Comparison of ENCODE assay signal across 8 mouse cellular contexts in genomic region chr19:32107771-32108306, GRCm38 (mm10). TPM values are rescaled to one million over a fixed set of nuclear protein-coding genes. Genes with fewer than 3 reads are reported as not detected.
A peak's percentile ranks its signal among the peaks of the same experiment; 100 is the strongest.
DNase-seq lines count a peak whose midpoint lies in the region; ATAC-seq and TF ChIP-seq lines count a peak whose summit lies in the region.

Asah2 (minus strand) TSS chr19:32108211.

- ATAC-seq in forebrain, embryonic 14.5 days: peak; percentile 98
- peak; percentile 94 for ATAC-seq in neural tube, embryonic 15.5 days (ENCODE audit: low FRiP score)

- intact Hi-C loops in heart, postnatal 25 days (cut with DNase I): loop anchor here (5.0 kb wide), 2 partner anchors 136 to 284 kb away; no protein-coding TSS in a partner anchor

- WGBS in forebrain, embryonic 14.5 days: 1% methylated on average over 23 of the region's 28 CpGs
- WGBS in neural tube, embryonic 15.5 days: 0% methylated on average over 27 of the region's 28 CpGs

- in situ Hi-C loops in ES-E14 (cut with MboI; ENCODE audit: low sequenced_read_pairs in 2 of 2, unreplicated experiment in 2 of 2): no loop called here

- H3K4me2 ChIP-seq in forebrain, embryonic 14.5 days (ENCODE audit: low read length): peak within 1 kb of the TSS; percentile 65
- H3K4me2 ChIP-seq in neural tube, embryonic 15.5 days: peak within 1 kb of the TSS; percentile 75

- no peaks in the 10 kb centered on the region for H3K9me3 ChIP-seq in ES-E14 (ENCODE audit: control insufficient read depth, insufficient read depth, low read depth, low read length)
- H3K9me3 ChIP-seq in forebrain, embryonic 14.5 days (replicated peaks; ENCODE audit: control insufficient read depth, low read length): no peaks in the 10 kb centered on the region
- no peaks in the 10 kb centered on the region for H3K9me3 ChIP-seq in neural tube, embryonic 15.5 days (replicated peaks)

- DNase-seq in ES-E14 (ENCODE audit: low read depth, low spot score): peak; percentile 50
- DNase-seq in cerebellum, adult 11 months: peak; percentile 32
- DNase-seq in forebrain, embryonic 14.5 days (ENCODE audit: low spot score): peak; percentile 79
- peak; percentile 67 for DNase-seq in heart, postnatal 25 days (ENCODE audit: low spot score)
- DNase-seq in layer of hippocampus, adult 18-20 months (ENCODE audit: low spot score in 2 of 2): peak; percentile 58 to 68
- peak; percentile 77 to 80 for DNase-seq in lung, adult 18-20 months
- DNase-seq in testis, postnatal 14 days (ENCODE audit: low spot score): peak; percentile 74

- peak within 1 kb of the TSS; percentile 77 for H3K9ac ChIP-seq in ES-E14 (ENCODE audit: insufficient read depth, low read depth, low read length, poor library complexity, severe bottlenecking)
- H3K9ac ChIP-seq in forebrain, embryonic 14.5 days (ENCODE audit: low read length): peak within 1 kb of the TSS; percentile 82
- peak within 1 kb of the TSS; percentile 70 for H3K9ac ChIP-seq in neural tube, embryonic 15.5 days (replicated peaks)

- H3K36me3 ChIP-seq in ES-E14 (ENCODE audit: control insufficient read depth, insufficient read depth, low read length, poor library complexity, severe bottlenecking): no peaks in the 10 kb centered on the region
- no peaks in the 10 kb centered on the region for H3K36me3 ChIP-seq in forebrain, embryonic 14.5 days (ENCODE audit: control insufficient read depth, insufficient read depth, low read length)
- H3K36me3 ChIP-seq in neural tube, embryonic 15.5 days: no peaks in the 10 kb centered on the region

- H3K4me1 ChIP-seq in ES-E14 (ENCODE audit: control insufficient read depth in 2 of 2, insufficient read depth in 2 of 2, low read length in 2 of 2, poor library complexity in 1 of 2): peaks cover 2 to 6% of the 10 kb centered on the region in 2 experiments; a peak in 3 of 4 replicates
- no peaks in the 10 kb centered on the region for H3K4me1 ChIP-seq in forebrain, embryonic 14.5 days (ENCODE audit: control insufficient read depth, insufficient read depth, low read length)
- peaks cover 6% of the 10 kb centered on the region; the same call in 1 of the 2 replicates for H3K4me1 ChIP-seq in neural tube, embryonic 15.5 days

- peak within 1 kb of the TSS; percentile 70 to 79 for H3K4me3 ChIP-seq in ES-E14 (ENCODE audit: insufficient read depth in 1 of 2, low read depth in 1 of 2, low read length in 2 of 2, poor library complexity in 1 of 2, severe bottlenecking in 1 of 2)
- H3K4me3 ChIP-seq in forebrain, embryonic 14.5 days (ENCODE audit: low read depth, low read length): peak within 1 kb of the TSS; percentile 51
- peak within 1 kb of the TSS; percentile 58 for H3K4me3 ChIP-seq in neural tube, embryonic 15.5 days (replicated peaks)

- no peaks in the 10 kb centered on the region for H3K27me3 ChIP-seq in forebrain, embryonic 14.5 days (replicated peaks; ENCODE audit: control insufficient read depth, insufficient read depth, low read length)
- H3K27me3 ChIP-seq in neural tube, embryonic 15.5 days (replicated peaks): no peaks in the 10 kb centered on the region

- no peak within 1 kb of the TSS for H3K27ac ChIP-seq in ES-E14 (ENCODE audit: insufficient read depth, low read depth, low read length, poor library complexity, severe bottlenecking)
- H3K27ac ChIP-seq in forebrain, embryonic 14.5 days (ENCODE audit: low read depth, low read length): peak within 1 kb of the TSS; percentile 60; the same call in 1 of the 2 replicates
- peak within 1 kb of the TSS; percentile 74 for H3K27ac ChIP-seq in neural tube, embryonic 15.5 days (replicated peaks)

TF ChIP-seq in ES-E14, 5 proteins besides CTCF, POLR2A, EP300 and RAD21:
- TF ChIP-seq HCFC1 (IDR thresholded peaks at IDR 0.05; ENCODE audit: borderline replicate concordance, insufficient read depth, low read length) (no peak), ZC3H11A (IDR thresholded peaks at IDR 0.05; ENCODE audit: borderline replicate concordance, low read depth, low read length) (no peak), MAFK (IDR thresholded peaks at IDR 0.05; ENCODE audit: insufficient read depth, low read depth, low read length) (no peak), ZNF384 (IDR thresholded peaks at IDR 0.05; ENCODE audit: low read depth, low read length) (no peak), CHD2 (IDR thresholded peaks at IDR 0.05; ENCODE audit: low read depth, low read length) (no peak)

RNA-seq across cellular contexts. Expression of gene Asah2, which starts in this region (rescaled TPM):
- 0.54 and 0.63 TPM in 2 replicates for total RNA-seq in ES-E14 (2012; rRNA removed)
- 0.27 and 0.48 TPM in 2 replicates for polyA plus RNA-seq in forebrain, embryonic 14.5 days (2014; fragmentation: Nextera tagmentation; extraction: Ambion mirVana)
- total RNA-seq in heart, postnatal 25 days (2021): 10 to 100 TPM; 11.3 to 12.3 TPM
- total RNA-seq in layer of hippocampus, adult 18-20 months (2021): 1 to 10 TPM; 8.3 to 8.9 TPM
- 1.1 and 1.2 TPM in 2 replicates for polyA plus RNA-seq in neural tube, embryonic 15.5 days (2015; fragmentation: Nextera tagmentation; extraction: Ambion mirVana)

Comparison
In these comparisons a context has a peak if more than half of its experiments do, and no peak if none do; other contexts are left out.
1. Peak in DNase-seq, H3K4me3 ChIP-seq and H3K9ac ChIP-seq in ES-E14; RNA of the gene not detected or under 1 TPM.
2. Peak in DNase-seq, ATAC-seq, H3K4me3 ChIP-seq, H3K27ac ChIP-seq, H3K9ac ChIP-seq and H3K4me2 ChIP-seq in forebrain, embryonic 14.5 days; RNA of the gene not detected or under 1 TPM.